Mouse (Mus musculus) lung, postnatal 14 days (tissue): Measurements from ENCODE around the gene Tmem238.

Experiments
- DNase-seq: peaks from one replicate; pipeline ENCODE4 v3.0.0; 2021

Gene Tmem238

GRCm38 (mm10) chr7:4746326-4746980 is 43.0 kb downstream of the Tmem238 start:
- no peak for DNase-seq

DNA sequence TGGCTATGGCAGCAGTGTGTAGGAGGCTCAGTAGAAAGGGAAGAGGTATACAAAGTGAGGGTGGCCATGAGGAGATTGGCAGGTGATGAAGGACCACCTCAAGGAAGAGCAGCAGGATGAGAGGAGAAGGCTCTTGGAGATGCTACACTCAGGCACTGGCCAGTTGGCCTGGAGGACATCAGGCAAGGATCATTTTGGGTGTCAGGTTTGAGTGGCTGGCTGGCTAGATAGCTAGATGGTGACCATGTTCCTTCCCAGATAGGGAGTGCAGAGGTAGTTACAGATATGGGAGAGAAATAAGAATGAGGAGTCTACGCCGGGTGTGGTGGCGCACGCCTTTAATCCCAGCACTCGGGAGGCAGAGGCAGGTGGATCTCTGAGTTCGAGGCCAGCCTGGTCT is 44.6 kb downstream of the Tmem238 start:
- no peak for DNase-seq

- peak; percentile 58 for DNase-seq
Measured at GRCm38 (mm10) chr7:4743354-4743753, 46.1 kb downstream of the Tmem238 start.

DNA sequence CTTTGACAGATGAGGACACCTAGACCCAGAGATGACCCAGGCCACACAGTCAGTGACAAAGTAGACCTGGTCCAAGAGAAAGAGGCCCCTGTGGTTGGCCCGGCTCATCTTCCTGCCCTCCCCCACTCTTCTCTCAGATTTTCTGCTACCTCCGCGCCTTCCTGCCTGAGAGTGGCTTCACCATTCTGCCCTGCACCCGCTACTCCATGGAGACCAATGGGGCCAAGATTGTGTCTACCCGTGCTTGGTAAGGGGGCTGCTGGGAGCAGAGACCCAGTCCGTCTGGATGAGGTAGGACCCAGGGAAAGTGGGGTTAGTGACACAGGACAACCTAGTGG is 47.0 kb downstream of the Tmem238 start:
- DNase-seq: no peak

DNA sequence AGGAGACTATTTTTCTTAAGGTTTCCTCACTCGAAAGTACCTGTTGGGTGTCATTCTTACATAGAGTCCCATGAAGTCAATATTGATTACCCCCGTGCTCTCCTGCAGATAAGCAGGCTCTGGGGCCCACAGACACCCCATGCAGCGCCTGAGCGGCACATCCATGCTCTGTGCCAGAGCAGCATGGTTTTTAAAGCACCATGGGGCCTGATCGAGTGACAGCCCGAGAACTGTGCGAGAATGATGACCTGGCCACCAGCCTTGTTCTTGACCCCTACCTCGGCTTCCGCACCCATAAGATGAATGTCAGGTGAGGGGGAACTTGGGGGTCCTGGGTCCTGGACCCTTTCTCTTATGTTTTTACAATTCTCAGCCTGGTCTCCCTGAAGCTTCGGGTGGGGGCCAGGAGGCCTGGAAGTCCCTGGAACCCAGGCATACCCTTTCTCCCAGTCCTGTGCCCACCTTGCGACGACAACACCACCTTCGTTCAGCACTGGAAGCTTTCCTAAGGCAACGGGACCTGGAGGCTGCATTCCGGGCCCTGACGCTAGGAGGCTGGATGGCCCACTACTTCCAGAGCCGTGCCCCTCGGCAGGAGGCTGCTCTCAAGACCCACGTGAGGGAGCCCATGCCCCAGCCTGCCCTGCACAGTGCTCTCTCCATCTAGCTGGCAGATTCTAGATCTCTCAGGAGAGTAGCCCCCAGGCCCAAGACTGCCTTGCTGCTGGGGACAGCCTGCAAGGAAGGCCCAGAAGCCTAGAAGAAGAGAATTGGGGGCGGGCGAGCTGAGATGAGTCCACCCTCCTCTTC is 47.6 kb downstream of the Tmem238 start:
- no peak for DNase-seq

DNA sequence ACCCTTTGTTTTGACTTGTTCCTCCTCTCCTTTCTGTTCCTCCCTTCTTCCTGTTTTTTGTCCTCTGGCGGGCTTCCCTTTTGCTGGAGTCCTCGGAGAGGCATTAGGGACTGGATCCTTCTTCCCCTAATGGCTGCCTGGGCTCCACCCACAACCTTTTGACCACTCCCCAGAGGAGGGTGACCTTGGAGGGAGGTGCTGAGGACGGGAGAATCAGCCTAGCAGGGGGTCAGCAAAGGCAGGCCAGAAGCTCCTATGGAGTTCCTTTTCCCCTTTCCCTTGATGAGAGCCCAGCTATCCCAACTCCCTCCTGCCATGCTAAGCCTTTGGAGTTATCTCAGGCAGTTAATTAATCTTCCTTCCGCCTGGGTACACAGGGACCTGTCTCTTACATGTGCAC is 48.3 kb downstream of the Tmem238 start:
- peak; percentile 60 for DNase-seq

- no peak for DNase-seq
Measured at GRCm38 (mm10) chr7:4740309-4740727, 49.1 kb downstream of the Tmem238 start.

GRCm38 (mm10) chr7:4739544-4740275 is 49.7 kb downstream of the Tmem238 start, which contains the start of gene Kmt5c:
Gene Kmt5c, plus strand, starts transcription at chr7:4740115.
- DNase-seq: peak; percentile 97

DNA sequence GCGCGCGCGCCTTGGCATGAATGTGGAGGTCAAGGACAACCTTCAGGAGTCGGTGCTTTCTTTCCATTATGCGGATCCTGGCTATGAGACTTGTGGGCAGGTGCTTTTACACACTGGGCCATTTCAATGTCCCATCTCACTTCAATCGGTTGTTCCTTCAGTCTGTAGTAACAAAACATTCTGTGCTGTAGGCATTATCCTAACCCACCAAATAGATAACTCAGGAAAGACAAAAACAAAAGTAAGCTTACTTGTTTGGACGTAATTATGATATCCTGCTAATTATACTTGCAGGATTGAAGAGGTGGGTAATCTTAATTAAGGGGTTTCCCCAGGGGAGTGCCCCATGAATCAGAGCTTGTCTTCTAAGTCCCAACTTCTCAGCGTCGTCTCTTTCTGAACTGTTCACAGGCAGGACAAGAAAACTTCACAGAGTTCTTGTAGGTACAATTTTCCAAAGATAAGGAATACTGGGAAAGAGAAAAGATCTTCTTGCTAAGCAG is 50.4 kb downstream of the Tmem238 start:
- DNase-seq: no peak
